Mouse (Mus musculus): ENCODE measurements around the gene Osr1. TPM values are rescaled to one million over a fixed set of nuclear protein-coding genes. Genes with fewer than 3 reads are reported as not detected.
A peak's percentile ranks its signal among the peaks of the same experiment; 100 is the strongest.

Osr1 gene
- 0.77 and 0.82 TPM in 2 replicates for polyA plus RNA-seq (2012; rRNA removed)

- WGBS = under 1% methylated on average over 15 of the region's 15 CpGs
- TF ChIP-seq CTCF (IDR thresholded peaks at IDR 0.05; ENCODE audit: extremely low read depth, insufficient read depth, insufficient read length, insufficient replicate concordance) (no peak), POLR2A (IDR thresholded peaks at IDR 0.05; ENCODE audit: low read depth, low read length) (no peak)
Observed at GRCm38 (mm10) chr12:9569971-9570370, at the start of gene Osr1. Gene Osr1, plus strand, starts transcription at chr12:9570116.

GRCm38 (mm10) chr12:9550328-9550727 is 19.6 kb upstream of the Osr1 start:
- Histone ChIP-seq H3K4me1 (ENCODE audit: control insufficient read depth, insufficient read depth, insufficient read length) (no peaks in the 10 kb centered on the region), H3K36me3 (ENCODE audit: control insufficient read depth, insufficient read depth, low read length) (no peaks in the 10 kb centered on the region), H3K4me3 (ENCODE audit: extremely low read depth, insufficient read depth, insufficient read length) (no peak overlapping the region), H3K27me3 (ENCODE audit: control insufficient read depth, insufficient read depth, low read length) (no peaks in the 10 kb centered on the region), H3K27ac (ENCODE audit: insufficient read depth, low read length) (no peak overlapping the region)
- no peak for DNase-seq (ENCODE audit: low read depth in 1 of 2, low spot score in 2 of 2)
- 83% methylated on average over 2 of the region's 2 CpGs for WGBS
- TF ChIP-seq POLR2A (IDR thresholded peaks at IDR 0.05; ENCODE audit: low read depth, low read length) (no peak), CTCF (IDR thresholded peaks at IDR 0.05; ENCODE audit: extremely low read depth, insufficient read depth, insufficient read length, insufficient replicate concordance) (no peak)

More at GRCm38 (mm10) chr12:9569971-9570370, at the start of gene Osr1:
- Histone ChIP-seq H3K36me3 (ENCODE audit: control insufficient read depth, insufficient read depth, low read length) (no peaks in the 10 kb centered on the region), H3K27ac (ENCODE audit: insufficient read depth, low read length) (no peak within 1 kb of the TSS), H3K4me3 (ENCODE audit: extremely low read depth, insufficient read depth, insufficient read length) (peak within 1 kb of the TSS; percentile 33; the same call in 1 of the 2 replicates), H3K27me3 (ENCODE audit: control insufficient read depth, insufficient read depth, low read length) (peaks cover 2% of the 10 kb centered on the region; the same call in 1 of the 2 replicates), H3K4me1 (ENCODE audit: control insufficient read depth, insufficient read depth, insufficient read length) (no peaks in the 10 kb centered on the region)
- no peak for DNase-seq (ENCODE audit: low read depth in 1 of 2, low spot score in 2 of 2)

DNA sequence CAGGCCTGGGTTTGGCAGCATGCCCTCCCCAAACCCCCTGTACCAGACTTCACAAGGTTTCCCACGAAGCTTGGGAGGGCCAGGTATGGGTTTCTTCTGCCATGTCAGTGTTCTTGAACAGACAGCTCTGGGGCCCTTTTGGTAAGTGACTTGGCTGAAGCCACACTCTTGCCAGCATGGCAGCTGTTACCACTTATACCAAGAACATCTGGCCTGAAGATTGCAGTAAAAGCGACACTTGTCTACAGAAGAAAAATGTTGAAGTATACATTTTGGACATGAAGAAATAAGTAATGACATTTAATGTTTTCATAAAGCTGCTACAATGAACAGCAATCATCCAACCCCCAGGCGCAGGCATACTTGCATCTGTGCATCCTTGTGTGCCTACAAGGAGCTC is 5.0 kb upstream of the Osr1 start:
- DNase-seq (ENCODE audit: low read depth in 1 of 2, low spot score in 2 of 2) = no peak
- 74% methylated on average over 3 of the region's 3 CpGs for WGBS
- Histone ChIP-seq H3K27ac (ENCODE audit: insufficient read depth, low read length) (no peak overlapping the region), H3K36me3 (ENCODE audit: control insufficient read depth, insufficient read depth, low read length) (no peaks in the 10 kb centered on the region), H3K4me1 (ENCODE audit: control insufficient read depth, insufficient read depth, insufficient read length) (no peaks in the 10 kb centered on the region), H3K27me3 (ENCODE audit: control insufficient read depth, insufficient read depth, low read length) (no peaks in the 10 kb centered on the region), H3K4me3 (ENCODE audit: extremely low read depth, insufficient read depth, insufficient read length) (no peak overlapping the region)
- TF ChIP-seq POLR2A (IDR thresholded peaks at IDR 0.05; ENCODE audit: low read depth, low read length) (no peak), CTCF (IDR thresholded peaks at IDR 0.05; ENCODE audit: extremely low read depth, insufficient read depth, insufficient read length, insufficient replicate concordance) (no peak)

GRCm38 (mm10) chr12:9570496-9570995 is 630 bp downstream of the Osr1 start:
- Histone ChIP-seq H3K27ac (ENCODE audit: insufficient read depth, low read length) (no peak overlapping the region), H3K4me1 (ENCODE audit: control insufficient read depth, insufficient read depth, insufficient read length) (no peaks in the 10 kb centered on the region), H3K36me3 (ENCODE audit: control insufficient read depth, insufficient read depth, low read length) (no peaks in the 10 kb centered on the region), H3K27me3 (ENCODE audit: control insufficient read depth, insufficient read depth, low read length) (peaks cover 2% of the 10 kb centered on the region; the same call in 1 of the 2 replicates), H3K4me3 (ENCODE audit: extremely low read depth, insufficient read depth, insufficient read length) (no peak overlapping the region)
- no peak for TF ChIP-seq POLR2A (IDR thresholded peaks at IDR 0.05; ENCODE audit: low read depth, low read length)
- no peak for TF ChIP-seq CTCF (IDR thresholded peaks at IDR 0.05; ENCODE audit: extremely low read depth, insufficient read depth, insufficient read length, insufficient replicate concordance)
- no peak for DNase-seq (ENCODE audit: low read depth in 1 of 2, low spot score in 2 of 2)
- WGBS = 1% methylated on average over 17 of the region's 17 CpGs

- WGBS = 14% methylated on average over 13 of the region's 13 CpGs
- no peaks in the 10 kb centered on the region for H3K36me3 ChIP-seq (ENCODE audit: control insufficient read depth, insufficient read depth, low read length)
- H3K4me3 ChIP-seq (ENCODE audit: extremely low read depth, insufficient read depth, insufficient read length) = no peak overlapping the region
- H3K27ac ChIP-seq (ENCODE audit: insufficient read depth, low read length) = no peak overlapping the region
- DNase-seq (ENCODE audit: low read depth in 1 of 2, low spot score in 2 of 2) = no peak
- TF ChIP-seq POLR2A (IDR thresholded peaks at IDR 0.05; ENCODE audit: low read depth, low read length) (no peak), CTCF (IDR thresholded peaks at IDR 0.05; ENCODE audit: extremely low read depth, insufficient read depth, insufficient read length, insufficient replicate concordance) (no peak)
- no peaks in the 10 kb centered on the region for H3K4me1 ChIP-seq (ENCODE audit: control insufficient read depth, insufficient read depth, insufficient read length)
- H3K27me3 ChIP-seq (ENCODE audit: control insufficient read depth, insufficient read depth, low read length) = peaks cover 2% of the 10 kb centered on the region; the same call in 1 of the 2 replicates
Observed at GRCm38 (mm10) chr12:9571276-9571940, 1.5 kb downstream of the Osr1 start.

DNA sequence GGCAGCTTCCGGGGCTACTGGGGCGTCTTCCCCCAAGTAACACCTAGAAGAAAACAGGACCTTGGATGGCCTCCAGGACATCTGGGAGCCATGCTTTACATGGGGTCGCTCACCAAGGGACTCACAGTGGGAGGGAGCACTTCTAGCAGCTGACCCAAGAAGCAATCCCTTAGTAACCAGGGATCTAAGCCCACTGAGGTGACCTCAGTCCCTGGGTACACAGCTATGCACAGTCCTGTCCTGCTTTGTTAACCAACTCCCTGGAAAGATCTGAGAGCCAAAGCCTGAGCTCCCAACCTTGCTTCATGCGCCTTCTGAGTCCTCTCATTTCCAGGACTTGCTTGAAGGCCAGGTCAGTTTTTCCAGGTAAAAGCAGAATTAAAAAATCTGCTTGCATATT is 2.1 kb downstream of the Osr1 start:
- 36% methylated on average over 4 of the region's 4 CpGs for WGBS

GRCm38 (mm10) chr12:9573682-9574081 is 3.8 kb downstream of the Osr1 start:
- no peaks in the 10 kb centered on the region for H3K4me1 ChIP-seq (ENCODE audit: control insufficient read depth, insufficient read depth, insufficient read length)
- peaks cover 2% of the 10 kb centered on the region; the same call in 1 of the 2 replicates for H3K27me3 ChIP-seq (ENCODE audit: control insufficient read depth, insufficient read depth, low read length)
- DNase-seq (ENCODE audit: low read depth in 1 of 2, low spot score in 2 of 2) = no peak
- 10% methylated on average over 12 of the region's 12 CpGs for WGBS
- no peaks in the 10 kb centered on the region for H3K36me3 ChIP-seq (ENCODE audit: control insufficient read depth, insufficient read depth, low read length)
- no peak overlapping the region for H3K27ac ChIP-seq (ENCODE audit: insufficient read depth, low read length)
- TF ChIP-seq CTCF (IDR thresholded peaks at IDR 0.05; ENCODE audit: extremely low read depth, insufficient read depth, insufficient read length, insufficient replicate concordance) (no peak), POLR2A (IDR thresholded peaks at IDR 0.05; ENCODE audit: low read depth, low read length) (no peak)
- H3K4me3 ChIP-seq (ENCODE audit: extremely low read depth, insufficient read depth, insufficient read length) = no peak overlapping the region

More for the DNA sequence above, 2.1 kb downstream of the Osr1 start:
- H3K27ac ChIP-seq (ENCODE audit: insufficient read depth, low read length) = no peak overlapping the region
- DNase-seq (ENCODE audit: low read depth in 1 of 2, low spot score in 2 of 2) = no peak
- no peaks in the 10 kb centered on the region for H3K4me1 ChIP-seq (ENCODE audit: control insufficient read depth, insufficient read depth, insufficient read length)
- peaks cover 2% of the 10 kb centered on the region; the same call in 1 of the 2 replicates for H3K27me3 ChIP-seq (ENCODE audit: control insufficient read depth, insufficient read depth, low read length)
- TF ChIP-seq POLR2A (IDR thresholded peaks at IDR 0.05; ENCODE audit: low read depth, low read length) (no peak), CTCF (IDR thresholded peaks at IDR 0.05; ENCODE audit: extremely low read depth, insufficient read depth, insufficient read length, insufficient replicate concordance) (no peak)
- H3K4me3 ChIP-seq (ENCODE audit: extremely low read depth, insufficient read depth, insufficient read length) = no peak overlapping the region
- no peaks in the 10 kb centered on the region for H3K36me3 ChIP-seq (ENCODE audit: control insufficient read depth, insufficient read depth, low read length)

Data from spleen, adult 2 months (tissue).